Mouse (Mus musculus) fibroblast of lung, adult 2 months (primary cell): ENCODE data around the gene Shroom3.

Experiments
- DNase-seq: peaks from one replicate; pipeline ENCODE4 v3.0.0-alpha.2; 2011; ENCODE audit warnings: low read depth

The Shroom3 gene

DNA sequence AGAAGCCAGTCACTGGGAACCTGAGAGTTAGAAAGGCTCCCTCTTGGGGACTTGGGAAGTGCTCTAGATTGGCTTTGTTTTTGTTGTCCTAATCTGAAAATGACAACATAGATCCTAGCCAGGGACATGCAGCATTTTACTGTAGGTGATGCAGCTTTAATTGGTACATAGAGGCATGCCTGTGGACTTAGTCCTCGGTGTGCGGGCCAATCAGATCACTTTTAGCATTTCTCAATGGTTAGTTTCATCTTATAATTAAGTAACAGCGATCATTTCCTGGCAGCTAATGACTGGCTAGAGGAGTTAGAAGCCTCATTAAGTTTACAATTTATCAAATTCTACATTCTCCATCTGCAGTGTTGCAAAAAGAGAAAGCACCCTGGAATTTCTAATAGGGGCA, 167.7 kb downstream of the Shroom3 start:
- DNase-seq, result no peak

DNA sequence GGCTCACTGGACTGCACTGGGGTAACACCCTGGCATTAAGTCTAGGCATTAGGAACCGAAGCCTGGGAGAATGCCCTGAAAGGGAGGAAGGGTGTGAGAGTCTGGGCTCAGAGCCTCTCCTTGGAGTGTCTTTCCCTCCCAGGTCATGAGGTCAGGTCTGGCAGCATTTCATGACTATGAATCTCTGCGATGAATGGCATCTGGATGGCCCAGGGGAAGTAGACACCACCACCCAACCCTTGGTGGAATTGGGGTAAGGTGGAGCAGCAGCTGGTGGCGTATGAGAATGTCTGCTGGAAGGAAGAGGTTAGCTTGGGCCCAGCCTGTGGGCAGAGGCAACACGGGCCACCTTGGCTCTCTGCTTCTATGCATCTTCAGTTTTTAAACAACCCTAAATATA, 171.7 kb downstream of the Shroom3 start:
- DNase-seq, result no peak

DNA sequence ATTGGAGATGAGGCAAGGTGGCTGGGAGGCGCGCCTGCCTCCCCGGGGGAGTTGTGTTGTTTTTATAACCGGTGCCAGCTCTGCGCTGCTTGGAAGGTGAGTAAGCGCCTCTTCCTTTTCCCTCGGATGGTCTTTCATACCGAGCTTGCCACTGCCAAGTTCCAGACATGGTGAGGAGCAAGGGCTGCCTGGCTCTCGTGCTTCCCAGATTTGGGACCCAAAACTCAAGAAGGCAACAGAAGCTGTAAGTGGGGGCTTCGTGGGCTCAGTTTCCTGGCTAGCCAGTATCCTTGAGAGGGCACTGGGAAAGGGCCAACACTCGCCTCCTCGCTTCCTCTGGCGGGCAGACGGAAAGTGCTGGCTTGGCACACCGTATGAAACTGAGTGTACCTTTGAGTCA, 173.1 kb downstream of the Shroom3 start:
- peak; percentile 76 for DNase-seq

DNA sequence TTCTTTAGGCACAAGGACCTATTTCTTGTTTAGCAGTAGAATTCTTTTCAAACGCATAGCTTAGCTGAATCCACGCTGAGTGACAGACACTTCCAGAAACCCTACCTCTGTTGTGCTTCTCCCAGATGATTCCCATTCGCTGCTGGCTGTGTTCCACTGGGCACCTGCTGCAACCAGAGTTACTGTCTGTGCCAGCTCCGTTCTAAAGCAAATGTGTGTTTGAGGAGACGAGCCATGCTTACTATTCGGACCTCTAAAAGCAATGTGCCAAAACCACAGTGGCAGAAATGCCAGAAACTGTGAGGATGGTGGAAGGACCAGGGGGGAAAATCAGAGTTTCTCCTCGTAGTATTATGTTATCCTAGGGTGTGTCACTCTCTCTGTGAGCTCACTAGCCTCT, 173.9 kb downstream of the Shroom3 start:
- peak; percentile 67 for DNase-seq

DNA sequence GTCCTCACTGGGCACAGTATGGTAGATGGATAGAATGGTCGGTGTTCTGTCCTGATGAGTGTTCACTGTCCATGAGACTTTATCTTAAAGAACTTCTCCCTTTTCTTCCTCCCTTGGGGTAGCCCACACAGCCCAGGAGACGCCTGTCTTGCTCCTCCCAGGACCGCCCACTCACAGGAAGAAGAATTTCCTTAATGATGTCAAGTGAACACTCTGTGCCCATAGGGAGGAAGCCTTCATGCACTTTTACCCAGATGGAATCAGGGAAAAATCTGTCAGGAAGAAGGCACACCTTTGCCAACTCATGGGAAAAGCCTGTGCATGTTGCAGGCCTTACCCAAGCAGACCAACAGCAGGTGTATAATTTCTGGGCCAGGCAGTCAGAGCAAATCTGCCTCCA, 174.9 kb downstream of the Shroom3 start:
- no peak for DNase-seq

DNA sequence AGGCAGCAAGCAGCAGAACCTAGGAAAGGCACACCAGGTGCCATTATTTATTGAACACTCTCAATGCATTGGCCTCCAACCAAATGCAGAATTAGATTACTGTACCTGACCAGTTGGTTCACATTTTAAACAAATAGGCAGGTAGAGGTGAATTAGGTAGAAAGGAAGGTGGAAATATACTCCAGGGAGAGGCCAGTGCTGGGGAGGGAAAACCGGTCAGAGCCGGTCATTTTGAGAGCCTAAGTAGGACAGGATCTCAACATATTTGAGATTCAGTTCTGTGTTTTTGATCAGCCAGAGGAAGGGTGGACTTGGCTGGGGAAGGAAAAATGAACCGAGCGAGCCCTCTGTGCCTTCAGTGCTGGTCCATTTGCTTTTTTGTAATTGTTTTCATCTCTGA, 175.3 kb downstream of the Shroom3 start:
- DNase-seq, result no peak

DNA sequence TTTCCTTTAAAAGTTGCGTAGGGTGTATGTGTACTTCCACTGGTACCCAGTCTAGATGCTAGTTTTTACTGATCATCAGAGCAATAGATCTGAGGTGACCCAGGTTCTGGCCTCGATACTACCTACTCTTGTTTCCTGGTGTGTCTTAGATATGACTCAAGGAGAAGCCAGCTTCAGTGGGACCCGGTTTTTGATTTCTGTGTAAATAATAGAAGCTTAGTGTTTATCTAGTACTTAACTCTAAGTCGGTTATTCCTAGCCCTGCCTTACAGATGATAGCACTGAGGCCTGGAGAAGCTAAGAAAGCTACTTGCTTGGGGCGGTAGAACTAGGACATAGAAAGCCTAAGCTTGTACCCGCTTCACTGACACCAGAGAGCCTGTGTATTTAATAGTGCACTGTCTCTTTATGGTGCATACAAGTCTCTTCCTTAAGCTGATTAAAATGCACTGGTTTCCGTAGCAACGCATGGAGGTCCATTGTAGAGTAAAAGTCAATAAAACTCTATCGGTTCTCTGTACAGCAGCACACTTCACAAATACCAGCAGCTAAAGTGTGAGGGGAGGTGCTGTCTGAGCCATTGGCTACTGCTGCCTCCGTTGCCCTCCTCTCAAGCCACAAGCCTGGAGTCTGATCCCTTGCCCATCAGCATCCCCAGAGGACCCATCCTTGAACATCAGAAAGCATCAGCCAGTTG, 178.3 kb downstream of the Shroom3 start:
- no peak for DNase-seq

DNA sequence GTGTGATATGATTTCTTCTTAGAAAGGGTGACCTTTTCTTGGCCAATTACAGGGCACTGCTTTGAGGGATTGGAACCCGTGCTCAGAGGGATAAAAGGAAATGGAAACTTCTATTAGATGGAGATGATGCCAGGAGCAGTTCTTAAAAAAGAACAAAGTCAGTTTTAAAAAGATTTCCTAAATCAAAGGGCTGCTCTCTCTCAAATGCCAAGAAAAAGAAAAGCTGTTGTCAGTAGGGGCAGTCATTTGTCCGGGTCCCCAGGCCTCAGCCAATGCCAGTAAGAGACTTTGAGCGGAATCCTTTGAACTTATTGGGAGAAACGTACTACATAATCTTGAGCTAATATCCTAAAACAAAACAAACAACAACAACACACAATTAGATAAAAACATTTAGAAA, 181.9 kb downstream of the Shroom3 start:
- no peak for DNase-seq

DNA sequence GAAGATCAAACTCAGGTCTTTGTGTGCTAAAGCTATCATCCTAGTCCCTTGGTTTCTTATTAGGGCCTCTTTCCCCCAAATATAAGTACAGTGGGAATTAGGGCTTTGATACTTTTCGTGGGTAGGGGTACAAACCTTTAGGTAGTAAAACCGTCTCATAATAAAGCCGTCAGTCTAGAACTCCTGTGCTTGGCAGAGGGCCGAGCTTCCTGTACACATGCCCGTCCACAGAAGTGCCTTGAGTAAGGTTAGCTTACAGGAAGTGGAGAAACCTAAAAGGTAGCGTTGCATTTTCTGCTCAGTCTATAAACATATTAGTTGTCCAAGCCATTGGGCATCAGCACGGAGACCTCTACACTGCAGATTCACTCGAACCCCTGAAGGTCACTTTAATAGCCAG, 183.3 kb downstream of the Shroom3 start:
- DNase-seq, result no peak

DNA sequence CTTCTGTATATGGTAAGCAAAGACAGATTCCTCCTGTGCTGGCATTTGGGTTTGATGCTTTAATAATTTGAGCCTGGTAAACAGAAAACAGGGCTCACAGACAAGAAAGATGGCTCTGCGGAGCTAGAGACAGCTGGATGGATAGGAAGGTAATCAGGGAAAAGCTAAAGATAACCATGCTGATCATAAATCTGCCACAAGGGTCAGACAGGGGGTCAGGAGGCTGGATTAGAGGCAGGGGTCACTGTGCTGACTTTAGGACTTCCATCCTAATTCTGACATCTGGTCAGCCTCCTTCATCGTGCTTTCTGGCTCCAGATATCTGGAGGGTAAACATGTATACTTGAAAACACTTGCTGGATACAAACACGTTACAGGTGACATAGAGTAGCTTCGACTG, 184.0 kb downstream of the Shroom3 start:
- DNase-seq, result no peak

DNA sequence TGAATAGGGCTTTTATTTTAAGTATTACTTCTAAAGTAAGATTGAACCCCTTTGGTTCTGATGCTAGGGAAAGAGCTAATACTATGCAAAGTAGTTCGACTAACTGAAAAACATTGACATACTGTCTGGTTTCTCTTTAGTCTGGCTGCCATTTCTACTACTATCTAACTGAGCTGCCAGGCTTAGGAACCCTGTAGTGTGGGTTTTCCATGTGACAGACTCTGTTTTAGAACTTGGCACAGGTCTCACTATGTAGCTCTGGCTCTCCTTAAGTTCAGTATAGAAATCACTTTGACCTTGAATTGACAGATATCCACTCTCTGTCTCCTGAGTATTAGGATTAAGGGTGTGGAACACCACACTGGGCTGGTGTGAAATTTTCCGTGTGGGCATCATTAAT, 185.0 kb downstream of the Shroom3 start:
- DNase-seq, result no peak

DNA sequence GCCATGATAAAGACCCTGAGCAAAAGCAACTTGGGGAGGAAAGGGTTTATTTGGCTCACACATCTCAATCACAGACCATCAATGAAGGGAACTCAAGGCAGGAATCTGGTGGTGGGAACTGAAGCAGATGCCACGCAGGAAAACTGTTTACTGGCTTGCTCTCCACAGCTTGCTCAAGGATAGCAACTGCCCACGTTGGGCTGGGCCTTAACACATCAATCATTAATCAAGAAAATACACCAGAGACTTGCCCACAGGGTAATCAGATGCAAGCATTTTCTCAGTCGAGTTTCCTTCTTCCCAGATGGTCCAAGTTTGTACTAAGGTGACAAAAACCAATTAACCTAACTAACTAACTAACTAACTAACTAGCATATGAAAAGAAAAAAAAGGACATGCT, 187.8 kb downstream of the Shroom3 start:
- DNase-seq, result no peak

DNA sequence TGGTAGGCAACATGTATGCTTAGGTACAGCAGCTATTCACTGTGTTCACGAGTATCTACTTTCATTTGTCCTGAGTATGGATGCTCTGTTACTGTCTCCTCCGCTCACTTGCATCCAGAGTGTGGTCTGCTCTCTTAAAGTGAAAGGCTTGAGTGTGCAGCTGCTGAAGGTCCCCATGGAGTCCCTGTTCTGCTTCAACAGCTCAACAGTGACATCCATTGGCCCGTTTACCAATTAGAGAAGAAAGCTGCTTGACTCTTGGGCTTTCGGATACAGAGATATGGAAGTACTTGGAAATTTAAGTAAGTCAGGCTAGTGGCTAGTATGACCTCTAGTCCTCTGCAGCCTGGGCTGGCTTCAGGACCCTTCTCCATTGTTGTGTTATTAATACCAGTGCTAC, 188.9 kb downstream of the Shroom3 start:
- no peak for DNase-seq

DNA sequence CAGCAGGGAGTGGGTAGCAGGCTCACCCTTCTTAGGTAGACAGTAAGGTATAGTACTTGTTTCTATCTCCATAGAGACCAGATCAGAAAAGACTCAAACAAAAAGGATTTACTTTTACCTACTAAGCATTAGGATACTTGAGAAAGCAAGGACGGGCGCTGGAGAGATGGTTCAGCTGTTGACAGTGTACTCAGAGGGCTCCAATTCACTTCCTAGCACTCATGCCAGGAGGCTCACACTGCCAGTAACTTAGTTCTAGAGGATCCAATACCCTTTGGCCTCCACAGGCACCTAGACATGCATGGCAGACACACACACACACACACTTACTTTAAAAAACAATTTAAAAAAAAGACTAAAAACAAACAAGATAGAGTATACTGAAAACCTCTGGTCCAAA, 189.8 kb downstream of the Shroom3 start:
- no peak for DNase-seq

DNA sequence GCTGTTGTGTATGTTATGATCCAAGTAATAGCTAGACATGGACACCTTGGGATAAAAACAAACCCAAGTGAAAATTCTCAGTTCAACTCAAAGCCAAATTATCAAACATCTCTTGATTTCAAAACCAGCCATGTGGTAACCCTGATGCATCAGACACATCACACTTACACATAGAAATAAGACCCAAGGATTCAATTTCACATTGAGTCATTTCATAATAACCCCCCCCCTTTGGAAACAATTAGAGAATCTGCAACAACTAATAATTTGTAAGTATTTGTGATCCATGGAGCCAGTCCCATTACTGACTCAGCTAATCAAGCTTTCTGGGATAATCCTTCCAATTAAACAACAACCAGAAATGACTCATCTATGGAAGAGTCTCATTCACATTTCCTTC, 190.3 kb downstream of the Shroom3 start:
- DNase-seq, result no peak

DNA sequence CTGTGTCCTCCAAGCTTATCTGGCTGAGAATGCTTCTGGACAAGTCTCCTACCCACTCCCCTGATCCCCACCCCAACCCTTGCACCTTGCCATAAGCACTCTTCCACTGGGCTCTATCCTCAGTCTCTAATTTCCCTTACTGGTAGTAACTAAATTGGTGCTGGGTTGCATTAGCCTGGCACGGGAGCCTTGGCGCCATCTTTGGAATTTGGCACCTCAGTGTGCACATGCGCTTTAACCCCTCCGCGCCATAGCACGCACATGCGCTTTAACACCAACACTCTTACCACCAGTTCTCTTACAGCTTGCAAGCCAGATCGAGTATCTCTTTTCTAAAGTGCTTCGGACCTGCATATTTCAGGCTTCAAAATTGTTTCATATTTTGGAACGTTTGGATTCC, 192.6 kb downstream of the Shroom3 start:
- DNase-seq, result no peak

DNA sequence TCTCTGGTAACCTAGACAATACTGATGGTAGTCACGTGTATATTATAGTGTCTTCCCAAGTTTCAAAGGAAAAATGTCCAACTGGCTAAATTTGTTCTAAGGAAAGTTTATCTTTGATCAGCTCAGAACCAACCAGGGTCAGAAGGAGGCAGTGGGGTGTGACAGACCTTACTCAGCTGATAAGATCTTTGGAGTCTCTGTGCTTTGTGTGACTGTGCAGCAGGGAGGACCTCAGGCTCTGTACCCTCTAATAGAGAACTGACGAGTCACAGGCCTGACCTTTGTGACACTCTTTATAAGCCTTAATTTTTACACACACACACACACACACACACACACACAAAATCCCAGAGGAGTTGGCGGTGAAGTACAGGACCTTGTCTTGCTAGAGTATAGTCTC, 193.9 kb downstream of the Shroom3 start:
- DNase-seq, result no peak

DNA sequence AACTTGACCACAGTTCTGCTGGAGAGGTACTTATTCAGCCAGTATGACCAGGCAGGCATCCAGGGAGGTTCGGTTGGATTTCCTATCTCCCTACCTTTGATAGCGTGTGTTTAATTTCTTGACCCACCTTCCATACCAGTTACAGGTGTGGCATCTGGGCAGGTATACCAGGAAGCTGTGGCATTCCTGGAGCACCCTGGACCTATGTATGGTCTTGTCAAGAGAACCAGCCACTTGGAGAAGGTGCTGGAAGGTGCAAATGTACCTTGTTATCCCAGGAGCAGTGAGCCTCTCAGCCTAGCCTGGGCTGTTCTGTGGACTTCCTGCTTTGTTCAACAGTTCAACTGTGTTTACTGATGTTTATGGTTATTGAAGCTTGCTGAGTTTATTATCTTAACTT, 197.2 kb downstream of the Shroom3 start:
- no peak for DNase-seq

DNA sequence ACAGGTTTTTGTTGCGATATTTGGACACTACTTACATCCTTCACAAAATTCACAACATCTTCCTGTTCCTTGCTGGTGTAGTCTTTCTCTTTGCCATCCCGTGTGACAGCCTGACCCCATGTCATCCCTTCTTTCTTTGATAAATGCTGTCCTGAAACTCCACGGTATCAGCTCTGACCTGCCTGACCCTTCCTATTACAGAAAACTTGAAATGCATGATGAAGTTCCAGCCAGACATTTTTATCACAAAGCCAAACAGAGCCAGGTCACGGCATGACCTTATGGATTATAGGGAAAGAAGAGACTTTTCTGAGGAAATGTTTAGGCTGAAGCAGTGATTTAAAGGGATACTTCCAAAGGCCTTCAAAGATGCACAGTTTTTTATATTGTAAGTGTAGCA, 197.7 kb downstream of the Shroom3 start:
- DNase-seq, result no peak

DNA sequence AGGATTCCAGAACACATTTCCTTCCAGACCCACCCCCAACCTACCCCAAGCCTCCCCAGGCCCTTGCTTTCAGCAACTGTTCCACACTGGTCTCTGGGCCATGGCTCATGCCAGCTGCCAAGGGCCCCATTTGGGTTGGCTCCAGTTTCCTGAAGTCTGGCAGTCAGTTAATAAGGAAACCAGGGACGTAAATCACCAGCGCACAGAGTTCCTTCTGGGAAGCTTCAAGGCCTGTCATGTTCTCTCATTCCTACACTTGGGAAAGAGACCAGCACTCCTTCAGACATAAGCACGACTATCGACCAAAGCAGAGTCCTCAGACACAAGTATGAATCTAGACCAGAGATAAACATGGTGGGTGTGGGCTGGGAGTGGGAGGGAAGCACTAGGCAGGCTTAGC, 202.9 kb downstream of the Shroom3 start:
- DNase-seq, result no peak

DNA sequence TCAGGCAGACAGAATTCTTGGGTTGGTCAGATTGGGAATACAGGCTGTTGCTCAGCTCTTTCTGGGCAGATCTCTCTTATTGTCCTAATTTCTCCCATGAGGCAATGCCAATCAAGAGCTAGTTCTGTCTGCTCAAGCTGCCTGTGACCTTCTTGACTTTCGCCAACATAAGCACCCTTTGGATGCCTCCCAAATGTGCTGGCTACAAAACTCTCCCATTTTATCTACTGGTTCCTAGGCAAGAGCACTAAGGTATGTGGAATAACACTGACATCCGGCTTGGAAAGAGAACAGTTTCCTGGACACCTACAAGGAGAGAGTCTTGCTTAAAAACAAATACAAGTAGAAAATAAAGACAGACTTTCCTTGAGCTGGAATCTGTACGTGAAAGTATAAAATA, 204.3 kb downstream of the Shroom3 start:
- DNase-seq, result peak; percentile 78

DNA sequence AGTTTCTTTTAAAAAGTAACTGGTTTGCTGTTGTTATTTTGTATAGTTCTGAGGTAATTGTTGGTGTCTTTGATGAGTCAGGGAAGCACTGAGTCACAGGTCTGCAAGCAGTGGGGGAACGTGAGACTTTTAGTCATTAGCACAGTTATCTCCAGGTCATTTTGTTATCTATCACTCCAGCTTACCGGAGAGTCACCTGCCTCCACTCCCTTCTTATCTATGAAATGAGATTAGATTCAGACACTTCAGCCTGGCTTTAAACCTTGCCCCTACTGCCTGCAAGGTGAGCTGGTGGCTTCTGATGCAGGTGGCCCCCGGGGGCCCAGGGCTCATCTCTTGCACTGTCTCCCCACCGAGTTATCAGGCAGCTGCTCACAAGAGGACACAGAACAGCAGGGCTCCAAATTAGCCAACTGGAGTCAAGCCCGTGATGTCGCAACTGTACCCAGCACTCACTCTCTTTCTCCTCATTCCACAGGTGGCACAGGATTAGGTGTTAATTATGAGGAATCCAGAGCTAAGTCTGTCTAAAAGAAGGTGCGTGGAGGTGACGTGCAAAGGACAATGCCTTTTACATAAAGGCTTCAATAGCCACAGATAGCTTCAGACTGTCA, 205.5 kb downstream of the Shroom3 start:
- DNase-seq, result no peak

DNA sequence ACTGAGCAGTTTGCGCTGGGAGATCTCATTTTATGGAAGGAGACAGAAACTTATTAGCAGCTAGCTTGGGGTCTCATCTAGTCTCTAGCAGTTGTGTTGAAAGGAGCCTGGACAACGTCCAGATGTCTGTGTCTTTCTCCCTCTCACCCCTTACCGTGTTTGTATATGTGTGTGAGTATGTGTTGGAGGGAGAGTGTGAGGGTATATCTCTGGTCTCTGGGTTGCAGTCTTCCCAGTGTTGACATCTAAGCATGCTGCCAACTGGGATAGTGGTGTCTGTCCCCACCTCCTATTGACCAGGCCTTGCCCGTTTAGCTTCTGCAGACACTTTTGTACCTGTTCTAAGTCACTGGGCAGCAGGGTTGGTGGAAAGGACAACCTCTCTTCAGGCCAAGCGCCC, 207.7 kb downstream of the Shroom3 start:
- no peak for DNase-seq

DNA sequence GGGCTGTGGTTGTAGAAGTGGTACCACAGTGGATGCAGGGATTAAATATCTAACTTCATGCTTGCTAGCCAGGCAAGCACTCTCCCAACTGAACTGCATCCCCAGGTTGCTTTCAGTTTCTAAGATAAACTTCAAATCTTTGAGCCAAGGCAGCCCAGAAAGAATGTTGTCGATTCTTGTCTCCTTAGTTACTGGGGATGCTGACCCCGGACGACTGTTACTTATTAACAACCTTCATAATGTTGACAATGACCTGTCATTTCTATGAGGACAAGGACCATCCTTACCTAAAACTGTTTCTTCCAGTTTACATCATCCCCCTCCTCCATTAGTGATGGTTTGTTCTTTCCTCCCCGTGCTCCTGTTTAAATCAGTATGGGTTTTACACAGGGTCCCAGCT, 210.0 kb downstream of the Shroom3 start:
- DNase-seq, result no peak
